Mouse (Mus musculus) right cerebral cortex, postnatal 25 days (tissue): Measurements from ENCODE around the gene Zbtb5.
"Not testable (repeated sequence)": the region's sequence is repeated elsewhere in the genome, so short reads cannot be mapped to it uniquely, and the experiment has no call there.

Source experiments
- DNase-seq: peaks from one replicate; pipeline ENCODE4 v3.0.0; 2022

Gene Zbtb5

GRCm38 (mm10) chr4:44967402-44967801, 44.8 kb downstream of the Zbtb5 start:
- DNase-seq = no peak

GRCm38 (mm10) chr4:44965736-44966135, 46.5 kb downstream of the Zbtb5 start:
- no peak for DNase-seq

GRCm38 (mm10) chr4:44965175-44965574, 47.0 kb downstream of the Zbtb5 start:
- no peak for DNase-seq

GRCm38 (mm10) chr4:44963156-44963555, 49.1 kb downstream of the Zbtb5 start:
- no peak for DNase-seq

GRCm38 (mm10) chr4:44959220-44959619, 53.0 kb downstream of the Zbtb5 start:
- no peak for DNase-seq

GRCm38 (mm10) chr4:44958776-44959175, 53.4 kb downstream of the Zbtb5 start:
- DNase-seq = no peak

GRCm38 (mm10) chr4:44953041-44953440, 59.2 kb downstream of the Zbtb5 start:
- DNase-seq = no peak

GRCm38 (mm10) chr4:44948314-44948713, 63.9 kb downstream of the Zbtb5 start:
- DNase-seq = no peak

- DNase-seq = no peak
Measured at GRCm38 (mm10) chr4:44947464-44947863, 64.7 kb downstream of the Zbtb5 start.

- DNase-seq = not testable (repeated sequence)
Measured at GRCm38 (mm10) chr4:44946126-44946525, 66.1 kb downstream of the Zbtb5 start.

GRCm38 (mm10) chr4:44944426-44945075, 67.7 kb downstream of the Zbtb5 start:
- no peak for DNase-seq

- no peak for DNase-seq
Measured at GRCm38 (mm10) chr4:44943480-44943879, 68.7 kb downstream of the Zbtb5 start.

- DNase-seq = no peak
Measured at GRCm38 (mm10) chr4:44942237-44942636, 70.0 kb downstream of the Zbtb5 start.
